Mouse (Mus musculus): ENCODE measurements around the gene Znhit6. TPM values are rescaled to one million over a fixed set of nuclear protein-coding genes. Genes with fewer than 3 reads are reported as not detected.

Gene Znhit6
- total RNA-seq, 2 experiments from 2014 or later, result 13.8 to 20.3 TPM

DNA sequence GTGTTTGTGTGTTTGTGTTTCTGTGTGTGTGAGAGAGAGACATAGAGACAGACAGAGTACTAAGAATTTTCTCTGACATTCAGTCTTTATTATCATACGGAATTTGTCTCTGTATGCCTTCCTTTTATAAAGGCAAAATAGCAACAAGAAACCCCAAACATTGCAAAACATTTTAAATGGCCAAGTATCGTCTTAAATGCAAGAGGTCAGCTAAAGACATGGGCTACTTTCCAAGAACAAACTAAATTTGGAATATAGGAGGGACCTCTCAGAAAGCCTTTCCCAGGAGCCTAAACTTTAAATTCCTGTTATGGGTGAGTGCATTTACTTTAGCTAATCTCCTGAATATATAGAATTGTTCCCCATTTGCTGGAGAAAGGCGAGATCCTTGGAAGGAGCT, 65.9 kb downstream of the Znhit6 start:
- no peak for ATAC-seq (ENCODE audit: poor library complexity, severe bottlenecking)

DNA sequence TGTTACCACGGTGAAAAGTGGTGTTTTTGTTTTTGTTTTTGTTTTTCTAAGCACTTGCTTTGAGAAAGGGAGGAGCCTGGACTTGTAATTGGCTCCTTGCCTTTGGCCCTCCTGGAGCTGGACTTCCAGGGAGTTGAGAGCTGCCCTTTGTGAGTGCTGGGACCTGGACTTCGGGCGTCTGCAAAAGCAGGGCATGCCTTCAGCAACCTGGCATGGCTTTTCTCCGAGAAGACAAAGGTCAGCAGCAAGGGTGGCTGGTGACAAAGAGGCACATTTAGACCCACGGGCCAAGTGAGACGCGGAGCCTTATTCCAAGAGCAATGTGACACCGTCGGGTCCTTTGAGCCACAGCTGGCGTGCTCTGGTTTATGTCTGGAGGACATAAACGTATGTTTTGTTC, 66.9 kb downstream of the Znhit6 start:
- no peak for ATAC-seq (ENCODE audit: poor library complexity, severe bottlenecking)

DNA sequence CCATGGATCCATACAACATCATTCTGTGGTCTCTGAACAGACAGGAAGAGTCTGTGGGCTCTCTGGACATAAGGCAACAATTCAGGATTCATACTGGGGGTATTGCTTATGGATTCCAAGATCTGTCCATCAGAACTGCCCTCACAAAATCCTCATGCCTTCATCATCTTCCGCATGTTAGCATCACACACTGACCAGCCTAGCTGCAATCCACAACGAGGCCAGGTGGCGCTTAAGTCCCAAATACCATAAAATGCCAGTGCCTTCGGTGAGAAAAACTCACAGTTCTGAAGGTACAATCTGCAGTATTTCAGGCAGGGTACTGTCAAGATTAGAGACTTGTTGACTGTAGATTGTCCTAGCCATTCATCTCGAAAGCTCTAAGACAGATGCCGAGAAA, 69.5 kb downstream of the Znhit6 start:
- ATAC-seq (ENCODE audit: poor library complexity, severe bottlenecking), result no peak

GRCm38 (mm10) chr3:145646009-145646408, 70.0 kb downstream of the Znhit6 start:
- no peak for ATAC-seq (ENCODE audit: poor library complexity, severe bottlenecking)

DNA sequence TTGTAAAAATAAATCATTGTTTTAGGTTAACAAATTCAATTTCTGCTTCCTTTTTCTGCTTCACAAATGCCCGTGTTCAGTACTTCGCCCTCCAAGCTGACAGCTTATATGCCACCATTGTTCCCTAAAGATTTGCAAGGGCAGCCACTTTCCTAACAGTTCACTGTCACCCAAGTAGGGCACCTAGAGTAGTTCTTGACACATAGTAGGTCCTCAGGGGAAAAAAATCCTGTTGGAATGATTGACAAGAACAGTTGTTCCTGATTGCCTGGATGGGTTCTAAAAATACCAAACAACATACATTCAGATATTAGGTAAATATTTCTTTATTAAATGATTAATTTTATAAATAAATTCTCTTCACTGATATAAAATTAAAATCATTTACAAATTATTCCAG, 70.7 kb downstream of the Znhit6 start:
- ATAC-seq (ENCODE audit: poor library complexity, severe bottlenecking), result no peak

- ATAC-seq (ENCODE audit: poor library complexity, severe bottlenecking), result no peak
These were observed 71.4 kb downstream of the Znhit6 start for GRCm38 (mm10) chr3:145647416-145647815.

DNA sequence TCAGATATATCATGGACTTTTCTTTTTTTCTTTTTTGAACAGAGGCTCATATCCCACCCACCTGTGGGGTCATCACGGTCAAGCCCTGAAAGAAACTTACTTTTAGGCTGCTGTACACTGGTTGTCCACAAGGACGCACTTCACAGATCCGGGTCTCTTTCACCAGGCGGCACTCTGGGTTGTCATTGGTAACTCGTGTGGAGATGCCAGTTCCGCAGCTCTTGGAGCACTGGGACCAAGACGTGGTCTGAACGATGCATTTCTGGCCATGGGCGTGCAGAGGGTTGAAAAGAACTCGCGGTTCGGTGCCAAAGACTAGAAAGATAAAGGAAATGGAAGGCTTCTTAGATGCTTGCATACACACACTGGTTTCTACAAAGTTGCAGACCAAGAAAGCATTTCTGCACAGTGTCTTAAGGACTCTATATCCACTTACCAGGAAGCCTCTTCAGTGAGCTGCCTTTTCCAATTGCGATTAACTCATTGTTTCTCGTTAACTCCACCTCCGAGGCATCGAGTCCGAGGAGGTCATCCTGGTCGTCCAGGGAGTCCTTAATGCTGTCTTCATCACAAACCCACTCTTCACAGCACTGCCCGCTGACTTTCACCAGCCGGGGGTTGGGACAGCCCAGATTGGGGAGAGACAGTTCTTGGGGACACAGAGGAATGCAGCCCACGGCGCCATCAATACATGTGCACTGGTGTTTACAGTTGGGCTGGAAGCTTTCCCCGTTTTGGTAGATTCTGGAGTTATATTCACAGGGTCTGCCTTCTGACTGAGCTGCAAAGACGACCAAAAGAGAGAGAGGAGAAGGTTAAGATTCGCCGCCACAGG, 72.3 kb downstream of the Znhit6 start:
- no peak for ATAC-seq (ENCODE audit: poor library complexity, severe bottlenecking)

DNA sequence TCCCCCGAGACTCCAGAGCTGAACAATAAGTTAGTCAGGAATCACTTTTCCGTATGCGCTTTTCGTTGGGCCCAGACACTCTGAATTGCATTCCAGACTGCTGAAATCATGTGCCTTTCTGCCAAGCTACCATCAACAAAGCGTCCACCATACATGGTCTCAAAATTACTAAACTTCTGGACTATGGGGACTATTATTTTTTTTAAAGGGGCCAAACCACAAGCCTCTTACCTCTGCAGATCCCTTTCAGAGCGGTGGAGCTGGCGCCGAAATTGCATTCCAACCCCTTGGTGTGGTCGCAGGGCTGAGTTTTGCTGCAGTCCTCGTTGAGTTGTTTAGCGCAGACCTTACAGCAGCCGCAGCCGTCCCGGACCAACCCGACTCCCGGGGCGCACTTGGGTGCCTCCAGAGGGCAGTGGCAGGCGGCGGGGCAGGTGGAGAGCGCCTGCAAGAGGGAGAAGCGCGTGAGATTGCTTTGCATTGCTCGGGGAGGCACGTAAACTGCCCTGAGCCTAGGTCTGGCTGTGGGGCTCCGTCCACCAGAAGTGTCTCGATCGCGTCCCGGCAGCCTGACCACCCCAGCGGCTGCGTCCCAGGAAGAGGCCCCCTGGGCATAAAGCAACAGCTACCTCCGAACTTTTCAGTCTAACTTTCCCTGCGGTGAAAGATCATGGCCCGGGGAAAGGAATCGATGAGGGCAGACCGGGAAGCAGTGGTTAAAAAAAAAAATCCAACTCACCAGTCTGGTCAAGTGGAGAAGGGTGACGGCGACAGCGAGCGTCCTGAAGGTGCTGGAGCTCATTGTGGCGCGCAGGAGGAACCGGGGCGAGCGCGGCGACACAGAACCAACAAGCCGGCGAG, 73.2 kb downstream of the Znhit6 start:
- ATAC-seq (ENCODE audit: poor library complexity, severe bottlenecking), result no peak

DNA sequence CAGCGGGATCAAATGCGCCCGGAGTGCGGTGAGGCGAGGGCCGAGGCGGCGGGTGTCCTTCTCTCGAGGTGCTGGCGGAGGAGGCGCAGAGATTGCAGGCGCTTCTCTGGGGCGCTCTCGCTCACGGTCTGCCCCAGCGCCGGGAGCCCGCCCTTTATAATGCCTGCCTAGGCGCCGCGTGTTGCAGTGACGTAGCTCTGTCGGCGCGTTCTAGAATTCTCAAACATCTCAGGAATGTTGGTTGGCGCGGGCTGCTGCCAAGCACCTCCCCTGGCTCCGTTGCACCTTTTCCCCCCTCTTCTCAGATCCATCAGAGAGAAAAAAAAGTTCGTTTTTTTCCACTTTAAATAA, 73.8 kb downstream of the Znhit6 start, which contains the start of gene Ccn1:
Ccn1 (minus strand) TSS at position 130 of the 351 bp plus-strand sequence.
- no peak for ATAC-seq (ENCODE audit: poor library complexity, severe bottlenecking)

GRCm38 (mm10) chr3:145650298-145651011, 74.5 kb downstream of the Znhit6 start:
- ATAC-seq (ENCODE audit: poor library complexity, severe bottlenecking), result no peak

GRCm38 (mm10) chr3:145651029-145651977, 75.3 kb downstream of the Znhit6 start:
- ATAC-seq (ENCODE audit: poor library complexity, severe bottlenecking), result no peak

DNA sequence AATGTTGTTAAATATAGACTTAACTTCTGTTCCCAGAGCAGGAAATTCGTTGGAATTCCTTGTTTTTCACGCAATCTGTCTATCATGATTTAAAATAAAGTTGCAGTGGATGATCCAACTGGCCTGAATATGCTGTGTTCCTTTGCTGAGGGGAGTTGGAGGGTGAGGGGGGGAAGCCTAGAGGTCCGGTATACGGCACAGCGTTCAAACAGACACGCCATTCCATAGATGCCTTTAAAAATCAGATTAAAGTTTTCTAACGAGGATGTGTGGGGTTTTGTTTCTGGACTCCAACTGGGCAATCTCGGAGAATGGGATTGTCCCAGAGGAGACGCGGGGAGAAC, 75.9 kb downstream of the Znhit6 start:
- no peak for ATAC-seq (ENCODE audit: poor library complexity, severe bottlenecking)

DNA sequence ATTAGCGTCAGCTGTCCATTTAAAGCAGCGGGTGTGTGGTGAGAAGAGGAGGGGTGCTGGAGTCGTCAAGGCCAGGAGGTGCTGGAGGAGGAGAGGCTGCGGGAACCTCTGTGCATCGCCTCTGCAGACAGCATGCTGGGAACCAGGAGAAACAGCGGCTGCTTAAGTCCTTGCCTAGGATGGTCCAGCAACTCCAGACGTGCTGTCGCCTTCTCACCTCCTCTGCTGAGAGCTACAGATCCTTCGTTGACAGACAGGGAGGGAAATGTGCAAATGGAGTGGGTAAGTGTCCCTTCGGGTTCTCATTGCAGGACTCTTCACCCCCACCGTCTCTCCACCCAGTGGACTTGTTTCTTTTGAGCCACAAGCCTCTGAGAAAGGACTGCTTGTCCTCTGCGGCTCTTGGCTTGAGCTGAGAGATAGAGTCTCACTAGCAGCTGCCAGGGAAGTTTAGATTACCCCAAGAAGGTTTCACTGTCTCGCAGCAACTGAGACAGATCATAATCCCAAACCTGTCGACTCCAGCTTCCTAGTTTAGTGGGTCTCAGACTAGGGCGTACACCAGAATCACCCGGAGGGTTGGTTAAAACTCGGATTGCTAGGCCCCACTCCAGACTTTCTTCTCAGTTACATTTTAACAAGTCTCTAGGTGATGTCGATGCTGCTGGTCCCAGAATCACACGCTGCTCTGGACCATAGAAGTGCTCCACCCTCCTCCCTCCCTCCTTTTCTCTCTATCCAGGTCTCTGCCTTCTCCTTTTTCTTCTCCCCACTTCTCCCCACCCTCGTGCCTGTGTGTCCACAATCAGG, 76.5 kb downstream of the Znhit6 start:
- no peak for ATAC-seq (ENCODE audit: poor library complexity, severe bottlenecking)

DNA sequence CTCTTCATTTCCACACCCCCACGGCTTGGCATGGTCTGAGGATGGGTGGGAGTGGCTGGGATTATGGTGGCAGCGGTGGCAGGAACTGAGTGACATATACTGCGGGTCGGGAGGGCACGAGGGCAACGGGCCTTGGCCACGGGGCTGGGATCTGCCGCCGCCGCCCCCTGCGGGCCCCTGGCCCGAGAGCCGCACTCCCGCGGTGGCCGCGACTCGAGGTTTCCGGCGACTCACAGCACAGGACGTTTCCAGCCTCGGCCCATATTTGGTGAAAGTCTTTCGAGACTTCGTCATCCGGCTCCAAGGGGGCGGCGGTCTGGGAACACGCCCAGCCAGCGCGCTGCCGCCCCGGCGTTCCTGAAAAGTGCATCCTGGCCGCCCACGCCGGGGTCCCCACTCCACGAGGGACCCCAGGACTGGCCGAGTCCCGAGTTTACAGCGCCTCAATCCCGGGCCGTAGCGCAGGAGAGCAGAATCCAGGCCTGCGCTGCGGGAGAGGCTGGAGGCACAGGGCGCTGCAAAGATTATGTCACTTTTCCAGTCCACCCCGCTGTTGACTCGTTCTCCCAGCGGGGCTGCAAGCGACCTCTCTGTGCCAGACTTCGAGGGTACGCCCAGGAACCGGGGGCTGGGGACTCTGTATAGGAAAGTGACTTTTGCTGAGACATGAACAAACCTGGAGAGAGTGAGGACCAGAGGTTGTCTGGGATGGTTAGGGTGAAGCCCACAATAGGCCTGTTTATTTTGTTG, 77.4 kb downstream of the Znhit6 start:
- peak; percentile 63 for ATAC-seq (ENCODE audit: poor library complexity, severe bottlenecking)

- no peak for ATAC-seq (ENCODE audit: poor library complexity, severe bottlenecking)
These were observed 78.0 kb downstream of the Znhit6 start for GRCm38 (mm10) chr3:145654028-145654427.

Data from megakaryocyte, adult 5-6 weeks (primary cell).